Mouse (Mus musculus): ENCODE results near the gene Pilra.

Gene Pilra

DNA sequence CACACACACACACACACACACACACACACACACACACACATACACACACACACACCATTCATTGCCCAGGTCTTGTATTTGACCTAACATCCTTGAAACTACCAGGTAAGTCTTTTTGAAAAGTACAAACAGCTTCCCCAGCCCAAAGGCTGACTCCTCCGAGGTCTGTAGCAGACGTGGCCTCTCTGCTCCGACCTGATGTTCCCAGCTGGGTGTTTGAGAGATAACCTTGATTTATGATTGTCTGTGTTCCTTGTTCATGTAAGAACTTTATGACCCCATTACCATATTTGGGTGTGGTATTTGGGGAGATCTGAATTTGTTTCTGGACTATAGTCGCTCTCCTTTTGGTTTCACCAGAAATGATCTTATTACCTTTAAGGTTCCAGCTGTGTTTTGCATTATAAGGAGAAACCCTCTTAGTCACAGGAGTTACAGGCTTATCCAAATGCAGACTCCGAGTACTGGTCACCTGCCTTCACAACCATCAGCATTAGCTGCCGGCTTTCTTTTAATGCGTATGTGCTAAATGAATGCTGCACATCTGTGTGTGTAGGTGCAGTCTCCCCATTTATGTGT, 58.7 kb downstream of the Pilra start:
- no peak for DNase-seq

DNA sequence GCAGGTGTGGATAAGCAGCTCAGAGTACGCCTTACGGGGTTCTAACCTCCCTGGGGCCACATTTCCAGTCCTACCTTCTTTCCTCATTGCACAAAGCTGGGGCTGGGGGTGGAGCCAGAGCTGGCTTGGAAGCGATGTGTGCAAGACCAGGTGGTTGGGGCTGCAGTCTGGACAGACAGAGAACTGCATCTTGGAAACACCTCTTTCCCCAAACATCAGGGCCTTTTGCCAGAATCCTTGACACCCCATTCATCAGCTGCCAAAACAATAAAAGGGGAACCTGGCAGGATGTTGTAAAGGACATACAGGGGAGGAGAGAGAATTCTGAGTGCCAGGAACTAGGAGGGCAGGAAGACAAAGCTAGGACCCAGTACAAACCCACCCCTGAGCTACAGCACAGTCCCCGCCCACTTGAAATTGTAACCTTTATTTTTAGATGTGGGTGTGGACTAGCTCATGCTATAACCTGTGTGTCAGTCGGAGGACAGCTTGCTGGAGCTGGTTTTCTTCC, 59.6 kb downstream of the Pilra start:
- no peak for DNase-seq

DNA sequence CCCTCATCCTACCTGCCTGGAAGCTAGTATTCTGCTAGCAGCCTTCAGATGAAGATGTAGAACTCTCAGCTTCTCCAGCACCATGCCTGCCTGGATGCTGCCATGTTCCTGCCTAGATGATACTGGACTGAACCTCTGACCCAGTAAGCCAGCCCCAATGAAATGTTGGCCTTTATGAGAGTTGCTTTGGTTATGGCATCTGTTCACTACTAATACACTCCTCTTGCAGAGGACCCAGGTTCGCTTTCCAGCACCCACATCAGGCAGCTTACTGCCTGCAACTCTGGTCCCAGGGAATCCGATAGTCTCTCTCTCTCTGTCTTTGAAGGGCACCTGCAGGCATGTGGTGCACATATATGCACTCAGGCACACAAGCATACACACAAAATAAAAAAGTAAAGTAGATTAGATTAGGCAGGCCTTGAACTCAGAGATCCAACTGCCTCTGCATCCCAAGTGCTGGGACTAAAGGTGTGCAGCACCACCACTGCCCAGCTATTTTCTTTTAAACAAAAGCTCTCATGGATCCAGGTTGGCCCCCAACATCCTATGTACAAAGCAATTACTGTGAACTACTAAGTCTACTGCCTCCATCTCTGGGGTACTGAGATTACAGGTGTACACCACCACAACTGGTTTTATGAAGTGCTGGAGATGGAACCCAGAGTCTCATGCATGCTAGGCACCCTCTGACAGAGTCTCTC, 60.3 kb downstream of the Pilra start:
- DNase-seq = no peak

GRCm38 (mm10) chr5:137772755-137773154, 63.3 kb downstream of the Pilra start:
- no peak for DNase-seq
